Mouse (Mus musculus) myocyte (in vitro differentiated cells): ENCODE data around the gene Matn4. TPM values are rescaled to one million over a fixed set of nuclear protein-coding genes. Genes with fewer than 3 reads are reported as not detected.

Experiments used
- H3K27me3 ChIP-seq: one replicate; pipeline ENCODE4 v1.6.1; 2011; ENCODE audit not compliant: control insufficient read depth, insufficient read depth, insufficient read length
- H3K36me3 ChIP-seq: one replicate; pipeline ENCODE4 v1.6.1; 2011; ENCODE audit not compliant: control insufficient read depth, insufficient read depth
- H3K4me2 ChIP-seq: one replicate; pipeline ENCODE4 v1.6.1; 2011; ENCODE audit warnings: low read depth, control low read depth
- H3K4me3 ChIP-seq: one replicate; pipeline ENCODE4 v1.5.1; 2011; ENCODE audit warnings: mild to moderate bottlenecking, control low read depth, moderate library complexity
- H3K79me2 ChIP-seq: one replicate; pipeline ENCODE4 v1.6.1; 2011; ENCODE audit not compliant: control insufficient read depth, insufficient read depth
- H3ac ChIP-seq: one replicate; pipeline ENCODE4 v1.6.1; 2011; ENCODE audit not compliant: control insufficient read depth, insufficient read length
- CEBPB ChIP-seq: IDR thresholded peaks from 2 replicates; pipeline ENCODE4 v1.6.1; 2011; ENCODE audit warnings: mild to moderate bottlenecking, moderate library complexity; ENCODE audit not compliant: poor library complexity, insufficient read depth, severe bottlenecking
- E2F4 ChIP-seq: IDR thresholded peaks from one replicate; pipeline ENCODE4 v1.6.1; 2011; ENCODE audit warnings: mild to moderate bottlenecking, control low read depth, moderate library complexity; ENCODE audit not compliant: insufficient read depth
- MAX ChIP-seq: IDR thresholded peaks from one replicate; pipeline ENCODE4 v1.6.1; 2011; ENCODE audit warnings: low read depth, mild to moderate bottlenecking, control low read depth
- MYOD1 ChIP-seq, 3 experiments: IDR thresholded peaks; one replicate each; pipeline ENCODE4 v1.6.1; 2011; ENCODE audit warnings: control low read depth in 2 of 3, low read depth in 2 of 3, mild to moderate bottlenecking in 2 of 3, moderate library complexity in 1 of 3; ENCODE audit not compliant: insufficient read length in 2 of 3, control insufficient read depth in 1 of 3
- MYOG ChIP-seq, 3 experiments: IDR thresholded peaks; one replicate each; pipeline ENCODE4 v1.6.1; 2011; ENCODE audit warnings: control low read depth in 2 of 3, low read depth in 2 of 3, mild to moderate bottlenecking in 2 of 3; ENCODE audit not compliant: insufficient read length in 2 of 3, control insufficient read depth in 1 of 3, insufficient read depth in 1 of 3
- POLR2A ChIP-seq: IDR thresholded peaks from one replicate; pipeline ENCODE4 v1.6.1; 2011; ENCODE audit warnings: low read depth, mild to moderate bottlenecking, control low read depth, moderate library complexity; ENCODE audit not compliant: insufficient read length
- POLR2AphosphoS2 ChIP-seq: IDR thresholded peaks from one replicate; pipeline ENCODE4 v1.6.1; 2011; ENCODE audit warnings: low read depth, control low read depth; ENCODE audit not compliant: insufficient read length
- REST ChIP-seq: IDR thresholded peaks from one replicate; pipeline ENCODE4 v1.6.1; 2011; ENCODE audit warnings: mild to moderate bottlenecking, control low read depth, moderate library complexity; ENCODE audit not compliant: insufficient read depth, insufficient read length
- SRF ChIP-seq: IDR thresholded peaks from one replicate; pipeline ENCODE4 v1.6.1; 2011; ENCODE audit warnings: low read depth; ENCODE audit not compliant: control insufficient read depth, insufficient read length
- TCF12 ChIP-seq: IDR thresholded peaks from one replicate; pipeline ENCODE4 v1.6.1; 2011; ENCODE audit warnings: mild to moderate bottlenecking, control low read depth; ENCODE audit not compliant: poor library complexity, insufficient read depth, severe bottlenecking
- TCF3 ChIP-seq: IDR thresholded peaks from one replicate; pipeline ENCODE4 v1.6.1; 2011; ENCODE audit warnings: low read depth, control low read depth; ENCODE audit not compliant: insufficient read length
- USF1 ChIP-seq: IDR thresholded peaks from one replicate; pipeline ENCODE4 v1.6.1; 2011; ENCODE audit warnings: low read depth, mild to moderate bottlenecking, control low read depth, moderate library complexity
- polyA plus RNA-seq: library from polyadenylated mRNA; unstranded; fragments of >200 nt; fragmentation: generic; extraction: Trizol; gene quantifications from one replicate; pipeline ENCODE4 v1.2.1, GENCODE M21; 2012; ENCODE audit warnings: missing spikeins

Matn4 gene
- polyA plus RNA-seq, 1 experiment, result 0.01 TPM

- TF ChIP-seq E2F4, result no peak
- no peak for TF ChIP-seq POLR2AphosphoS2
- no peak for TF ChIP-seq MYOD1 (IDR thresholded peaks at IDR 0.05; ENCODE audit: control insufficient read depth in 1 of 3, insufficient read length in 2 of 3, low read depth in 2 of 3)
- TF ChIP-seq SRF, result no peak
- TF ChIP-seq CEBPB, result no peak
- no peak for TF ChIP-seq USF1
- TF ChIP-seq MAX, result no peak
- no peak for TF ChIP-seq POLR2A
- TF ChIP-seq TCF12, result no peak
- TF ChIP-seq TCF3, result no peak
- no peak for TF ChIP-seq MYOG (IDR thresholded peaks at IDR 0.05; ENCODE audit: control insufficient read depth in 1 of 3, insufficient read depth in 1 of 3, insufficient read length in 2 of 3, low read depth in 2 of 3)
- no peak for TF ChIP-seq REST
- H3ac ChIP-seq, result no peak overlapping the region
- H3K79me2 ChIP-seq, result no peaks in the 10 kb centered on the region
- no peaks in the 10 kb centered on the region for H3K36me3 ChIP-seq
- H3K4me2 ChIP-seq, result no peak overlapping the region
- no peaks in the 10 kb centered on the region for H3K27me3 ChIP-seq
- no peak overlapping the region for H3K4me3 ChIP-seq
Observed at GRCm38 (mm10) chr2:164449341-164450042, 44.5 kb upstream of the Matn4 start.

DNA sequence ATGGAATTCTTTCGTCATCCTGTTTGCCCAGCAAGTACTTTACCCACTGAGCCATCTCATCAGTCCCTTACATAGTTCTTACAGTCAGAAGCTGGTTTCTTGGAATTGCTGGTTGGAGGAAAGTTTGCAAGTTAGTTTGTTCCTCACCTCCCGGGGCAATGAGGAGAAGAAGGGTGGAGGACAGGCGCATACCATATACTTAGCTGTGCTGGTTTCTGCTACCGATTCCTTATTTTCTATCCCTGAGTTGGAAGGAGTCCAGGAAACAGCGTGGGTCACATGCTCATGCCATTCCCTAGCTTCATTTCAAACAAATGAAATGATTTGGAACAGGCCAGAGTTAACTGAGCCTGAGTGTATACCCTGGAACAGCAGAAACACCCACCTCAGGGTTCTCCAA is 44.0 kb upstream of the Matn4 start:
- no peaks in the 10 kb centered on the region for H3K79me2 ChIP-seq
- no peaks in the 10 kb centered on the region for H3K27me3 ChIP-seq
- TF ChIP-seq MYOD1 (IDR thresholded peaks at IDR 0.05; ENCODE audit: control insufficient read depth in 1 of 3, insufficient read length in 2 of 3, low read depth in 2 of 3) (no peak), TCF12 (no peak), MAX (no peak), MYOG (IDR thresholded peaks at IDR 0.05; ENCODE audit: control insufficient read depth in 1 of 3, insufficient read depth in 1 of 3, insufficient read length in 2 of 3, low read depth in 2 of 3) (no peak), E2F4 (no peak), CEBPB (no peak), REST (no peak), POLR2A (no peak)
- no peaks in the 10 kb centered on the region for H3K36me3 ChIP-seq
- H3ac ChIP-seq, result no peak overlapping the region
- no peak overlapping the region for H3K4me3 ChIP-seq
- H3K4me2 ChIP-seq, result no peak overlapping the region

- H3ac ChIP-seq, result no peak overlapping the region
- H3K4me2 ChIP-seq, result no peak overlapping the region
- no peaks in the 10 kb centered on the region for H3K79me2 ChIP-seq
- H3K27me3 ChIP-seq, result no peaks in the 10 kb centered on the region
- H3K36me3 ChIP-seq, result no peaks in the 10 kb centered on the region
- TF ChIP-seq REST (no peak), TCF12 (no peak), USF1 (no peak), MAX (no peak), SRF (no peak), TCF3 (no peak), MYOG (IDR thresholded peaks at IDR 0.05; ENCODE audit: control insufficient read depth in 1 of 3, insufficient read depth in 1 of 3, insufficient read length in 2 of 3, low read depth in 2 of 3) (no peak), MYOD1 (IDR thresholded peaks at IDR 0.05; ENCODE audit: control insufficient read depth in 1 of 3, insufficient read length in 2 of 3, low read depth in 2 of 3) (no peak), POLR2A (no peak), CEBPB (no peak), POLR2AphosphoS2 (no peak), E2F4 (no peak)
- no peak overlapping the region for H3K4me3 ChIP-seq
Observed at GRCm38 (mm10) chr2:164448140-164448539, 43.2 kb upstream of the Matn4 start.

GRCm38 (mm10) chr2:164446086-164446469 is 41.1 kb upstream of the Matn4 start:
- peaks cover 16% of the 10 kb centered on the region for H3K79me2 ChIP-seq
- H3K4me2 ChIP-seq, result no peak overlapping the region
- no peaks in the 10 kb centered on the region for H3K36me3 ChIP-seq
- H3ac ChIP-seq, result no peak overlapping the region
- H3K27me3 ChIP-seq, result no peaks in the 10 kb centered on the region
- TF ChIP-seq MYOD1 (IDR thresholded peaks at IDR 0.05; ENCODE audit: control insufficient read depth in 1 of 3, insufficient read length in 2 of 3, low read depth in 2 of 3) (no peak), POLR2AphosphoS2 (no peak), SRF (no peak), E2F4 (no peak), MAX (no peak), POLR2A (no peak), TCF12 (no peak), MYOG (IDR thresholded peaks at IDR 0.05; ENCODE audit: control insufficient read depth in 1 of 3, insufficient read depth in 1 of 3, insufficient read length in 2 of 3, low read depth in 2 of 3) (no peak)
- no peak overlapping the region for H3K4me3 ChIP-seq
